Mouse (Mus musculus) layer of hippocampus, postnatal 10 days (tissue): ENCODE data around the gene Hist1h1t. TPM values are rescaled to one million over a fixed set of nuclear protein-coding genes. Genes with fewer than 3 reads are reported as not detected.
A peak's percentile ranks its signal among the peaks of the same experiment; 100 is the strongest.

Experiments
- DNase-seq, 2 experiments: peaks; one replicate each; pipeline ENCODE4 v3.0.0; 2021; ENCODE audit warnings: low spot score in 2 of 2
- microRNA-seq, 2 experiments: library from miRNA; unstranded; fragments of <30 nt; microRNA quantifications; one replicate each; pipeline ENCODE4 v1.2.0; 2021
- total RNA-seq, 2 experiments: library from RNA; stranded (reverse); gene quantifications; 2 replicates each; pipeline ENCODE4 v1.2.3; 2021

The Hist1h1t gene
- total RNA-seq, 2 experiments from 2014 or later = not detected

DNA sequence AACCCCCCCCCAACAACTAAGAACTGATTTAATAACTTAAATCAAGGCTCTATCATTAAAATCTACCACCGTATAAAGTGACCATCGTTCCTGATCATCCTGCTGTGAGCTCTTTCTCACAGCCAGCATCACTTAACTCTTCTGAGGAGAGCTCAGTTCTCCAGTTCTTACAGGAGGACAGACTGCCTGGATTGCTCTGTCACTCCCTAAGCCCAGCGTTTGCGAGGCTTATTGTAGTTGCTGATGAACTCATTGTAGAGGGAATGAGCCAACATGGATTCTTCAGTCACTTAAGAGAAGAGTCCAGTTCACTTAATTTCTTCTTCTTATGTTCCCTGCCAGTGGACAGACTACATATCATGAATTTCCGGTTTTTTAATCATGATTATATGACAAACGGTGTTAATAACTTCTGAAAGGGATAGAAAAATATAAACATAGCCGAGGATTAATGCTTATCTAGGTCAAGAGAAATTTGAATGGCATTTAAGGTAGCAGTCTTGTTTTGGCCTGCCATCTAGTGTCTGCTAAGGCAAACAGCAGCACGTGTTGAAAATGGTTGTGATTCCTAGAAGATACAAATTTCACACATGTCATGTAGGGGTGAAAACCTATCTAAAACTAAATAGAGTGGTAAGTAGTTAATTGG lies 36.7 kb downstream of the Hist1h1t start:
- DNase-seq = no peak

DNA sequence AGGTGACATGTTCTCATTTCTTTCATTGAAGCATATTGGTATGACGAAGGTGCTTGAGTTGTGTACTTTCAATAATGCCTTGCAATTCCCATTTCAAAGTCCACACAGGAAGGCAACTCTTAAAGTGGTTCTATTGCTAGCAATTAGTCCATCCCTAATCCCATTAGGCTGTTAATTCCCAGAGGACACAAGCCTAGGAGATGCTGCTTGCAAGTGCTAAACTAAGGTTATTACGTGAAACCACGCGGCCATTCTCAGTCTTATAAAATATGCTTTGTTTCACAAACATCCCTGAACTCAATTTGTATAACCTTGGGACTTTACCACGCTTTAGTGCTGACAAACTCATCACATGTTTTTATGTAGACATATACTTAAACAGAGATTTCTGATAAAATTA lies 41.5 kb downstream of the Hist1h1t start:
- no peak for DNase-seq

- DNase-seq = no peak
Measured at GRCm38 (mm10) chr13:23738041-23738440, 42.4 kb downstream of the Hist1h1t start.

GRCm38 (mm10) chr13:23738677-23739068 lies 43.1 kb downstream of the Hist1h1t start, which contains the start of gene Hist1h1c:
Hist1h1c (plus strand) TSS chr13:23738808.
- DNase-seq = peak; percentile 80 to 85

- DNase-seq = peak; percentile 84 to 89
Measured at GRCm38 (mm10) chr13:23739069-23739921, 43.7 kb downstream of the Hist1h1t start.

GRCm38 (mm10) chr13:23739922-23740252 lies 44.3 kb downstream of the Hist1h1t start:
- no peak for DNase-seq

- DNase-seq = no peak
Measured at GRCm38 (mm10) chr13:23740256-23740840, 44.7 kb downstream of the Hist1h1t start.

DNA sequence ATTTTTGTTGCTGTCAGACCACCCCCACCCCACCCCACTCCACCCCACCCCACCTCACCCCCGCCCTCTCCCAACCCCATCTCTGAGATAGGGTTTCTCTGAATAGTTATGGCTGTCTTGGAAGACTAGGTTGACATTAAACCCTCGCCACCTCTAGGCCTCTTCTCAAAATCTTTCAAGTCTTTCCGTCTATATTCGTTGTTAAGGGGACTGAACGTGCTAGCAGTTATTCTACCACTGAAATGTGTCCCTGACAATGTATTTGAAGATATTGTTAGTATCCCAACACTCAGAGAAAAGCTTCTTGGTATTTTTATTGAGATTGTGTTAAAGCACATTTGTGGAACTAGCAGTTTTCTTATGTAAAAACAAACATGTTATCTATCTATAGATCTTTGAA lies 45.3 kb downstream of the Hist1h1t start:
- no peak for DNase-seq

DNA sequence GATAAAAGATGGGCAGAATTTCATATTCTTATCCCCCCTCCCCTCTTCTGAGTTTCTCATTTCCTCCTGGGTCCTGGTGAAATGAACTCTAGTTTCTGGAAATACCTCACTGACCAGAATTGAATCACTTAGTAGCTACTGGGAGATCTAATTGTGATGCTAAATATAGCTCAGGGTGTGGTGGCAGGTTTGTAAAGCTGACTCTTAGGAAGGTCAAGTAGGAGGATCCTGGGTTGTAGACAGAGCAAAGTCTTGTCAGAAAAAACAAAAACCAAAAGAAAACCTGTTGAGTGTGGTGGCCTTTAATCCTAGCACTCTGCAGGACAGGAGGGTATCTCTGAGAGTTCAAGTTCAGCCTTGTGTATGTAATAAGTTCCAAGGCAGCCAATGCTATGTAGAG lies 46.4 kb downstream of the Hist1h1t start:
- DNase-seq = no peak

DNA sequence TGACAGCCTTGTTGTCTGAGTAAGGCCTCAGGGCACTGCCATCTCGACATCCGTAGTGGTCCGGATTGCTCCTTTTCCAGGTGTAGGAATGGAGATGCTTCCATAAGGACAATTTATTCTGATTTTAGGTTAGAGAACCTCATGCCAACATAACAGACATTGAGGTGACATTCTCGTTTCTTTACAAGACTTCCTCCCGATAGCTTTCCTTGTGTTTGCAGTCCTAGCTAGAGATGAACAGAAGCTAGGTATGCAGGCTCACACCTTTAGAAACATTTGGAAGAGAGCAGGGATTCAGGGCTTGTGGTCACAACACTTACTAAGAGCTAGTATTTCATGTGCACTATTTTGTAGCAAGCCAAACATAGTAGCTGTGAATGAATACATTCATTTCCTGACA lies 47.6 kb downstream of the Hist1h1t start:
- no peak for DNase-seq

DNA sequence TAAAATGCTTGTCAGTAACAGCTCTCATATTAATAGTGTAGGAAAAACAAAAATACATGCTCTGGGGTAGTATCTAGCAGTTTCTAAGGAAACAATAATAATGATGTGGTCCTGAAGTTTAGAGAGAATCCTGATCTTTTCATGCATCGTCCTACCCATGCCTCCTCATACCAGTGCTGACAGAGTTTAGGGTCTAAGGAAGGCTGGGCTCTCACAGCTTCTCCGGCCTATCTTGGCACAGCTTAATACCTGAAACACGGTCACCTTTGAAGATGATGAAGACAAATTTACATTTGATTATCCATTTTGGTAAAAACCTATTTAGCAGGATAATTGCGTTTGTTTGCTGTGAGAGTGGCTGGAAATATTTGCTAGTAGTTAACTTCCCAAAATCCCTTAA lies 48.3 kb downstream of the Hist1h1t start:
- no peak for DNase-seq

DNA sequence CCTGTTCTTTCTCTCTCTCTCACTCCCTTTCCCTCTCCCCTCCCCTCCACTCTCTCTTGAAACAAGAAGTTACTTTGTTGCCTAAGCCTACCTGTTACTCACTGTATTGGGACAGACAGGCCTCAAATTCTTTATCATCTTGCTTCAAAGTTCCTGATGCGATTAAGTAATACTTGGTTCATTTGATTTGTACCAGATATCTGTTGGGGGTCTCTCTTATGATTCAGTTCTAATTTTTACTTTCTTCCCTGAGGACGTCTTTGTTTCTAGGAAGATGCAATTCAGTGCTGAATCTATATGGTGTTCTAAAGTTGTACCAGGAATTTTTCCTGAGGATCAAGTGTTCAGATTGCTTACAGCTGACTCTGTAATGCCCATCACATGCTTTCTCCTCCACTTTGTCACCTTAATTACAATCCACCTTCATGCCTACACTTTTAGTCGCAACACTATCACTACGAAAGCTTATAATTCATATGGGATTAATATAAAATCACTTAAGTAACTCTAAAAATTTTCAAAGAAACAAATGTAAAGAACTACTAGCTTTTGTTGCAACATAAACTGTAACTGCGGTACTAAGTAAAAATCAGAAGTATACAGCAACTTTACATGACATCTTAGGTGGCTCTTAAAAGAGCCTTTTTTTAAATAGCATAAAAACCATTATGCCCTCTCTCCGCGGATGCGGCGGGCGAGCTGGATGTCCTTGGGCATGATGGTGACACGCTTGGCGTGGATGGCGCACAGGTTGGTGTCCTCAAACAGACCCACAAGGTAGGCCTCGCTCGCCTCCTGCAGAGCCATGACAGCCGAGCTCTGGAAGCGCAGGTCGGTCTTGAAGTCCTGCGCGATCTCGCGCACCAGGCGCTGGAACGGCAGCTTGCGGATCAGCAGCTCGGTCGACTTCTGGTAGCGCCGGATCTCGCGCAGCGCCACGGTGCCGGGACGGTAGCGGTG lies 49.1 kb downstream of the Hist1h1t start:
- no peak for DNase-seq

- peak; percentile 87 to 89 for DNase-seq
Measured at GRCm38 (mm10) chr13:23745381-23746161, 50.0 kb downstream of the Hist1h1t start, which contains the start of gene Hist1h3c. Hist1h3c (minus strand) TSS chr13:23745602.

Small RNA genes within 50 kb of the gene (microRNA-seq; reads per million reads assigned to microRNA genes)
- gene Gm44314 (0 reads per million in 2 experiments), gene Gm44350 (0 to 0.67 reads per million in 2 experiments)

Other genes starting within 250 kb of the Hist1h1t start
- not detected for gene Btn1a1, start 229.9 kb upstream of the Hist1h1t start, total RNA-seq
- gene Btn2a2, start 207.0 kb upstream of the Hist1h1t start, total RNA-seq = under 1 TPM; 0.53 to 0.58 TPM
- gene Hist1h4h, start 164.8 kb upstream of the Hist1h1t start, total RNA-seq = 100 to 1,000 TPM; 280 to 315 TPM
- 10 to 100 TPM; 45.7 to 51.3 TPM for gene Hist1h2af, start 161.9 kb upstream of the Hist1h1t start, total RNA-seq
- 10 to 100 TPM; 19.1 to 19.9 TPM for gene Hist1h3g, start 160.4 kb upstream of the Hist1h1t start, total RNA-seq
- 1 to 10 TPM; 5.1 TPM for gene Hist1h2bh, start 152.4 kb upstream of the Hist1h1t start, total RNA-seq
- gene Hist1h3f, start 151.8 kb upstream of the Hist1h1t start, total RNA-seq = 10 to 100 TPM; 28.3 to 32.7 TPM
- gene Hist1h4f, start 144.2 kb upstream of the Hist1h1t start, total RNA-seq = 100 to 1,000 TPM; 140 to 182 TPM
- 1 to 10 TPM; 6.4 to 6.6 TPM for gene Hist1h1d, start 142.6 kb upstream of the Hist1h1t start, total RNA-seq
- gene Hist1h3e, start 133.4 kb upstream of the Hist1h1t start, total RNA-seq = 10 to 100 TPM; 77.0 to 85.3 TPM
- gene Hist1h2ae, start 124.6 kb upstream of the Hist1h1t start, total RNA-seq = 10 to 100 TPM; 13.0 to 14.0 TPM
- gene Hist1h2bg, start 124.4 kb upstream of the Hist1h1t start, total RNA-seq = 100 to 1,000 TPM; 105 to 126 TPM
- gene Hist1h2bf, start 121.6 kb upstream of the Hist1h1t start, total RNA-seq = 10 to 100 TPM; 44.2 to 62.6 TPM
- 1 to 10 TPM; 5.3 to 5.6 TPM for gene Hist1h2ad, start 121.4 kb upstream of the Hist1h1t start, total RNA-seq
- gene Hist1h3d, start 120.1 kb upstream of the Hist1h1t start, total RNA-seq = 10 to 100 TPM; 13.0 to 15.0 TPM
- 100 to 1,000 TPM; 147 to 163 TPM for gene Hist1h4d, start 114.2 kb upstream of the Hist1h1t start, total RNA-seq
- 1 to 10 TPM; 6.7 to 8.4 TPM for gene Hist1h2be, start 74.7 kb upstream of the Hist1h1t start, total RNA-seq
- 10 to 100 TPM; 69.3 to 81.5 TPM for gene Hist1h1e, start 73.3 kb upstream of the Hist1h1t start, total RNA-seq
- 1 to 10 TPM; 2.6 to 3.3 TPM for gene Hist1h2ac, start 11.9 kb upstream of the Hist1h1t start, total RNA-seq
- gene Hist1h2bc, start 11.6 kb upstream of the Hist1h1t start, total RNA-seq = 10 to 100 TPM; 27.9 to 28.0 TPM
- 100 to 1,000 TPM; 102 to 111 TPM for gene Hist1h4c, start 2.6 kb downstream of the Hist1h1t start, total RNA-seq
- gene Hfe, start 15.0 kb downstream of the Hist1h1t start, total RNA-seq = 1 to 10 TPM; 3.4 to 5.9 TPM
- gene Hist1h1c, start 43.0 kb downstream of the Hist1h1t start, total RNA-seq = 100 to 1,000 TPM in 1 of 2 experiments, 10 to 100 TPM in 1; 87.1 to 106 TPM
- 10 to 100 TPM; 23.5 to 26.8 TPM for gene Hist1h3c, start 49.8 kb downstream of the Hist1h1t start, total RNA-seq
- gene Hist1h2bb, start 50.9 kb downstream of the Hist1h1t start, total RNA-seq = 10 to 100 TPM; 38.1 to 45.9 TPM
- 10 to 100 TPM; 65.7 to 68.4 TPM for gene Hist1h2ab, start 55.3 kb downstream of the Hist1h1t start, total RNA-seq
- gene Hist1h3b, start 56.5 kb downstream of the Hist1h1t start, total RNA-seq = 10 to 100 TPM; 67.7 to 73.1 TPM
- gene Hist1h4b, start 61.2 kb downstream of the Hist1h1t start, total RNA-seq = 10 to 100 TPM; 80.9 to 84.6 TPM
- 10 to 100 TPM; 71.9 to 72.7 TPM for gene Hist1h4a, start 65.4 kb downstream of the Hist1h1t start, total RNA-seq
- gene Hist1h3a, start 66.6 kb downstream of the Hist1h1t start, total RNA-seq = 10 to 100 TPM; 68.7 to 70.1 TPM
- gene Hist1h1a, start 67.9 kb downstream of the Hist1h1t start, total RNA-seq = 10 to 100 TPM; 47.3 to 51.5 TPM
- gene Trim38, start 74.1 kb downstream of the Hist1h1t start, total RNA-seq = not detected
- not detected for gene Slc17a2, start 111.2 kb downstream of the Hist1h1t start, total RNA-seq
- not detected for gene Slc17a3, start 143.6 kb downstream of the Hist1h1t start, total RNA-seq
- gene Slc17a1, start 171.9 kb downstream of the Hist1h1t start, total RNA-seq = not detected
- not detected for gene Slc17a4, start 219.2 kb downstream of the Hist1h1t start, total RNA-seq
- not detected for gene Hist1h2ba, start 238.3 kb downstream of the Hist1h1t start, total RNA-seq
- not detected for gene Hist1h2aa, start 238.6 kb downstream of the Hist1h1t start, total RNA-seq